Mouse (Mus musculus) hematopoietic stem cell, adult 5-6 weeks (primary cell): Measurements from ENCODE around the gene AC124108.1. TPM values are rescaled to one million over a fixed set of nuclear protein-coding genes. Genes with fewer than 3 reads are reported as not detected.

Experiments
- ATAC-seq, 2 experiments: fragments of 125-278 bp in 1 of 2; replicated peaks in 1 of 2; 2 replicates each; pipeline ENCODE4 v1.8.0; 2016 to 2017; ENCODE audit warnings: inconsistent platforms in 2 of 2, mild to moderate bottlenecking in 2 of 2, moderate number of reproducible peaks in 2 of 2, low read depth in 1 of 2, moderate TSS enrichment in 1 of 2; ENCODE audit not compliant: low FRiP score in 2 of 2, poor library complexity in 2 of 2, severe bottlenecking in 2 of 2, insufficient read depth in 1 of 2, low TSS enrichment in 1 of 2
- total RNA-seq: library from RNA; stranded (forward); fragments of 172-1452, 232-1000 nt; gene quantifications from 2 replicates; pipeline ENCODE4 v1.2.3, GENCODE M21; 2017

The AC124108.1 gene
- total RNA-seq = not detected in 2 replicates

- no peak for ATAC-seq
Measured at GRCm38 (mm10) chr1:132191093-132191785, at the start of gene AC124108.1, which contains the start of gene Lemd1. TSS of gene AC124108.1 (plus strand) at chr1:132191457. TSS of gene Lemd1 (plus strand) at chr1:132191431.

GRCm38 (mm10) chr1:132141753-132142152, 49.5 kb upstream of the AC124108.1 start:
- ATAC-seq = no peak

- peak in 1 of 2 experiments; percentile 41; a peak in 2 of 4 replicates for ATAC-seq
Measured at GRCm38 (mm10) chr1:132143079-132143478, 48.2 kb upstream of the AC124108.1 start.

DNA sequence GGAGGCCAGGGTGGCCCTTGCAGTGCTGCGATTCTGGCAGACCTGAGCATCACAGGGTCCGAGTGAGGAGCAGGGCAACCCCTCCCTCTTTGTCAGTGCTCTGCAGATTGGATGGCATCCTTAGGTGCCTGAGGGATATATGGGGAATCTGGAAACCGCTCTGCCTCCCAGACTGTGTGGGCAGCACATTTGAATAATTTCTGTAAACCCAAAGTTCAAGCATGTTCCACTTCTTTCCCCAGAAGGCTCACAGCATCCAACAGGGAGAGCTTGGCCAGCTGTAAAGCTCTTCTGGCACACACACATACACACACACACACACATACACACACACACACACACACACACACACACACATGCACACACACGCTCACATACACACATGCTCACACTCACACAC, 47.5 kb upstream of the AC124108.1 start:
- no peak for ATAC-seq

- ATAC-seq = no peak
Measured at GRCm38 (mm10) chr1:132144223-132144622, 47.0 kb upstream of the AC124108.1 start.

GRCm38 (mm10) chr1:132144837-132145236, 46.4 kb upstream of the AC124108.1 start:
- ATAC-seq = no peak

DNA sequence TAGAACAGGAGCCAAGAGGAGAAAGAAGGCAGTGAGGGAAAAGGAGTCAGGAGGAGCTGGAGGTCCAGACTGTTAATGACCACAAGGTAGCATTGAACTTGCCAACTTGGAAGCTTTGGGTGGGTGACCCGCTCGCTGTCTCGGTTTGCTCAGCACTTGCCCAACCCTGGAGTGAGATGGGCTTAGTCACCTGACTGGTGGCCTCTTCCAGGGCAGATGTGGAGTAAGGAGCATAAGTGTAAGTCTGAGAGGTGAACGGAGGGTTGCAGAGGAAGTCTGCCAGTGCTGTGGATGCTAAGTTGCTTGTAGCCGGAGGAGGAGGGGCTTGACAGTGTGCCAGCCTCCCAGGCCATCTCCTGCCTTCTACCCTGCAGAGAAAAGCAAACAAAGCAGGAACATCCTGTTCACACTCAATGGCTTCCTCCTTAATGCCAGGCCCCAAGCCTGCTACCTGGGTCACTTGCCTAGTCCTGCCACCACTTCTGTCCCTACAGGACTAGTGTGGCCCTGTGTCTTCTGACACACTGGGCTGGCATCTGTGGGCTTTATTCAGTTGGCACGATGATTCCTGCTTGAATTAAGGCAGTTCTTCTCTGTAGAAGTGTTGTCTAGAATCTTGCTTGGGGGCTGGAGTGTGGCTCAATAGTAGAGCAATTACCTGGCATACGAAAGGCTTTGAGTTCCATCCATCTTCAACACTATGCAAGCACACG, 45.1 kb upstream of the AC124108.1 start:
- ATAC-seq = peak; percentile 41 to 63; a peak in 3 of 4 replicates

- ATAC-seq = peak; percentile 57 to 65; a peak in 3 of 4 replicates
Measured at GRCm38 (mm10) chr1:132149410-132149809, 41.8 kb upstream of the AC124108.1 start.

- no peak for ATAC-seq
Measured at GRCm38 (mm10) chr1:132150171-132150570, 41.1 kb upstream of the AC124108.1 start.

GRCm38 (mm10) chr1:132150817-132151601, 40.2 kb upstream of the AC124108.1 start:
- no peak for ATAC-seq

GRCm38 (mm10) chr1:132151908-132152307, 39.3 kb upstream of the AC124108.1 start:
- ATAC-seq = no peak

DNA sequence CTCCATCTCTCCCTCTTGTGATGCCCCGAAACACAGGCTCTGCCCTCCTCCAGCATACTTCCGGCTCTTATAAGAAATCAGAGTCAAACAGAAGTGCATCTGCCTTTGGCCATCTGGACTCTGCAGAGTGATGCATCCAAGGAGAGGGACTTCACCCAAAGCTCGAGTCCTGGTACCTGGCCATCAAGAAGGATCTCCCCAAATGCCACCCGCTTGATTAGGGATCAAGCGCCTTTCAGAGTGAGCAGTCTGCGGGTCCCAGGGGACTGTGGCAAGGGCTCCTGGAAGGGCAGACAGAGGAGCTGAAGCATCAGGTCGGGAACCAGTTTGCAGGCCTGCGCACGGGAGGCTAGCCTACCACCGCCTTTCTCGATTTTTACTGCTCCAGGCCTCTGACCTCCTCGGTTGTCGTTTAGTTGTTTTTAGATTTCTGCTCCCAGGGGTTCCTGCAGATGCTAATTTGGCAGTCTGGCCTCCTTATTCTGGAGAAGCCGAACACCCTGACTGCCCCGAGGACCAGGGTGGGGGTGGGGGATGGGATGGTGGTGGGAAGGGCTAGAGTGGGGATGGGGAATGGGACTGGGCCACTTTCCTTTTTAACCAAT, 38.1 kb upstream of the AC124108.1 start:
- ATAC-seq = no peak

DNA sequence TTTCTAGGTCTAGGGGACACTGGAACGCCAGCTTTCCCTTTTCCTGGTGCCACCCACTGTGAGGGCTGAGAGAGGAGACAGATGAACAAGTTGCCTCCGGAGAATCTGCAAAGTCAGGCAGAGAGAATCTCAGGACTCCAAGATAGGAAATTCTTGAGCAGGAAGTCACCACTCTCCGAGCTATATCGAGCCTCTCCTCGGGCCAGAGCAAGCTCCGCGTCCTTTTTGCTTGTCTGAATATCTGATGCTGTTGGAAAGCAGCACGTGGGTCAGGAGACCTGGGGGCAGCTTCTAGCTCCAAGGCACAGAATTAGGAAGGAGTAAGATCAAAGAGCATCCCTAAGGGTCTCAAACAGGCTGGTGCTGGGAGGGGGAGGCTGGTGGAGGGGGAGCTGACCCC, 37.6 kb upstream of the AC124108.1 start:
- ATAC-seq = no peak

DNA sequence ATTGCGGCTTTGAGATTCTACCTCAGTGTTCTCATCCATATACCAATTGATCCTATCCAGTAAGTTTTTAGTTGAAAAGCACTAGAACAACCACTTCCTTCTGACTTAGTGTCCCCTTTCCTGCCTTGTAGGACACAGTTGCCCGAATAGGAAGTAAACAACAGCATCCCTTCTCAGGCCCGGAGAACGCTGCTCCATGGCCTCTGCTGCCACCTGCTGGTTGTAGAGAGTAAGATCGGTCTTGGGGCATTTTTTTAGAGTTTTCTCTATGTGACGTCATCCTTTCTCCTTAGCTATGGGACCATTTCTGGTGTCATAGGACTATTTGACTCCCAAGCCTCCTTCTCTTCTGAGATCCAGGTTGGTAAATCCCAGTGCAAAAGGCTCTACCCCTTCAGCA, 35.5 kb upstream of the AC124108.1 start:
- ATAC-seq = peak; percentile 73 to 78; a peak in 3 of 4 replicates

DNA sequence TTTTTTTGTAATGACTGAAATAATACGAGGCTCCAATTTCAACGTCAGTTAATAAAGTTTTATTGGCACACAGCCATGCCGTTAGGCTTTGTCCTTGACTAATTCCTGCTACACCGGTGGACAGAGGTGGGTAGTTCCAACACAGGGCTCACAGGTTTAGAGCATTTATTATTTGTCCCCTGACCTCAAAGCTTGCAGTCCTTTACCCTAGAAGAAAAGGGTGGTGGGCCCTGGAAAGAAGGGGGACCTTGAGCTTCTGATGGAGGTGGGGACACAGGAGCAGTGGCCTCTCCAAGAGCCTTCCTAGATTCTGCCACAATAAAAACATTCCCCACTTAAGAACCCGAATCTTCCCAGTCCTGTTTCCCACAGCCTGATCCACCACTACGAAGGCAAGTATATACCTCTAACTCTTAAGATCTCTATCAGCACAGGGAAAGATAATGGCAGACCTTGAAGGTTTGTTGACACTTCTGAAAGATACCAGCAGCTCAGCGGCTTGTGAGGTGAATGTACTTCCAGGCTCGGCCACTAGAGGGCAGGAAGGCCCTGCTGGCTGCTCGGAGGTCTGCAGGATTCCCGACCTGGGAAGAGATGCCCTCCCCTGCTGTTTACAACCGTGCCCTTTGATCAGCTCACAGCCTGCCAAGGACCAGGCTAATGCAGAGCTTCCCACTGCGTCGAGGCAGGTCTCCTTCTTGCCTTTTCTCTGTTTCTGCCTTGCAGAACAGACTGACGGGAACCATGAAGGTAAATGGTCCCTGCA, 34.1 kb upstream of the AC124108.1 start:
- ATAC-seq = peak; percentile 76 to 79

- ATAC-seq = no peak
Measured at GRCm38 (mm10) chr1:132157808-132158207, 33.4 kb upstream of the AC124108.1 start.

DNA sequence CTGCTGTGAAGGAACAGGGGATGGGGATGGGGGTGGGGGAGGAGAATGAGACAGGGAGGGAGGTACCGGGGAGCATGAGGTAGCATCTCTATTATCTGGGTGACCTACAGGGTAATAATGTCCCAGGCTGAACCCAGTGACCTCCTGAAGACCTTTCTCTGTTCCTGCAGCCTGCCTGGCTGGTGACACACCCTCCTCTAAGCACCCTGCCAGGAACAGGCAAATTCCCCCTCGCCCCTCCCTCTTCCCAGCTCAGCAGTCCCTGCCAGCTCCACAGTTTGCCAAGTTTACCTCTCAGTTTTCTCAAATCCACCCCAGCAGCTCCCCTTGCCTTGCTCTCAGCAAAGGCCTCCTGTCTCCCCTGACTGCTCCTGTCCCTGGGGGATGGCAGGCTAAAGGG, 32.5 kb upstream of the AC124108.1 start:
- no peak for ATAC-seq
